Mouse (Mus musculus) MEL (cell line): ENCODE results near the gene Mrpl51.

Source experiments
- BHLHE40 ChIP-seq: IDR thresholded peaks from 2 replicates; pipeline ENCODE4 v1.6.1; 2012; ENCODE audit warnings: low read depth, mild to moderate bottlenecking, inconsistent platforms, low read length, improper control_type of control experiment, borderline replicate concordance
- CTCF ChIP-seq, 3 experiments: IDR thresholded peaks in 2 of 3; conservative IDR thresholded peaks in 1 of 3; 2 replicates each; pipeline ENCODE4 v1.5.1; 2011 to 2012; ENCODE audit warnings: low read length in 3 of 3, low read depth in 2 of 3, mild to moderate bottlenecking in 2 of 3, improper control_type of control experiment in 1 of 3, inconsistent platforms in 1 of 3, mixed read lengths in 1 of 3, moderate library complexity in 1 of 3; ENCODE audit not compliant: control insufficient read depth in 1 of 3, insufficient read depth in 1 of 3, poor library complexity in 1 of 3, severe bottlenecking in 1 of 3
- GATA1 ChIP-seq: IDR thresholded peaks from 2 replicates; pipeline ENCODE4 v1.6.1; 2011; ENCODE audit warnings: low read depth, low read length, improper control_type of control experiment
- POLR2A ChIP-seq, 2 experiments: IDR thresholded peaks; 2 replicates each; pipeline ENCODE4 v1.6.1; 2011 to 2012; ENCODE audit warnings: low read length in 2 of 2, mild to moderate bottlenecking in 2 of 2, control low read depth in 1 of 2, improper control_type of control experiment in 1 of 2, low read depth in 1 of 2, moderate library complexity in 1 of 2; ENCODE audit not compliant: control insufficient read depth in 1 of 2, insufficient read depth in 1 of 2, poor library complexity in 1 of 2
- TAL1 ChIP-seq: IDR thresholded peaks from 2 replicates; pipeline ENCODE4 v1.6.1; 2012; ENCODE audit warnings: mild to moderate bottlenecking, inconsistent platforms, low read length, moderate library complexity, mixed read lengths

- TF ChIP-seq CTCF (IDR thresholded peaks at IDR 0.05 in 2 of 3, conservative IDR thresholded peaks at IDR 0.05 in 1 of 3; ENCODE audit: control insufficient read depth in 1 of 3, insufficient read depth in 1 of 3, low read depth in 2 of 3, low read length in 3 of 3, poor library complexity in 1 of 3, severe bottlenecking in 1 of 3) (no peak), POLR2A (IDR thresholded peaks at IDR 0.05; ENCODE audit: control insufficient read depth in 1 of 2, insufficient read depth in 1 of 2, low read depth in 1 of 2, low read length in 2 of 2, poor library complexity in 1 of 2) (no peak), BHLHE40 (no peak), GATA1 (no peak), TAL1 (no peak)
Measured at GRCm38 (mm10) chr6:125156491-125156890, 35.1 kb upstream of the Mrpl51 start.
